Mouse (Mus musculus) c-Kit-positive CD71-negative TER-119-negative erythroid progenitor cells, embryonic 14.5 days (primary cell): Measurements from ENCODE around the gene Tex35.

Experiments used
- DNase-seq: peaks from one replicate; pipeline ENCODE4 v3.0.0-alpha.2; 2013; ENCODE audit warnings: low read depth

Gene Tex35

DNA sequence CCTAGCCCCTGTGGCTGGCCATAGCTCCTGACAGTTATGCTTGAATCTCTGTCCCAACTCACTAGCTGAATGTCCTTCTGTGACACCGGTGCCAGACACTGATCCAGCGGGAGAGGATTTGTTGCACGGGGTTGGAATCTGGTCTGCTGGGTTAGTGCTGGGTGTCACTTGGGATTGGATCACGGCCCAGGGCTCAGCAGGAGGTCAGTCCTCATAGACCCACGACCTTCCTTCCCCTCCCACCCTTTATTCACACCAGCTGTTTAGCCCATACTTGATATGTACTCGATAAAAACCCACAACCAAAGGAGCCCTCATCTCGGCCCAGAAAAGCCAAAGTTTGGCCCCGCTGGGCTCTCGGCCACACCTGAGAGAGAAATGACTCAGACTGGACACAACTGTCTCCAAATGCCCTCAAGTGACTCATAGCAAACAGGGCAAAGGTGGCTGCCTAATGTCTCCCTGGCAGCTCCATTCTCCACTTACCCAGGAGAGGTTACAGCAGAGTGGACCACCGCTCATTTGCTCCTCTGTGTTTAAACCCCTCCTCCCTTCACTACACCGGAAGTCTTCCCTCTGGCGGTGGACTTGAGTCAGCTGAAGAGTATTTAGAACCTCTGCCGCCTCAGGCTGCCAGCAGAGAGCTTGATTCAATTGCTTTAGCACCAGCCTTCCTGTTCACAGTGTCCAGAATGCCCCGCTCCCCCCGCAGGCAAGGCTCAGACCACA lies 27.2 kb downstream of the Tex35 start:
- DNase-seq = no peak

DNA sequence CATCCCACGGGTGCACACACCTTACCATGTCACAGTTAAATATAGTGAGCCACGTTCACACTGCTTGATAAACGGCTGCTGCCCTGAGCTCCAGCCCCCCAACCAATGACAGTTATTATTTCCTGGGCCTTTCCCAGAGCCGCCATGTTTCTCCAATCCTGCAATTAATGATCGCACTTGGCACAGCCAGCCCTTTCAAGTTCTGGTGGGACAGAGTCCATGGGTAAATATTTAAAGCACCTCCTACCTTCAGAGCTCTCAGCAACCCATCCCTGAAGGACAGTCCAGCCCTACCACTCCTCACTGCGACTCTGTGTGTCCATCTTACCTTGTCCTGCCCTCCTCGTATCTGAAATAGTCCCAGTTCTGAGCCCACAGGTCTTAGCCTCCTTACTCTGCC lies 28.4 kb downstream of the Tex35 start:
- DNase-seq = no peak

DNA sequence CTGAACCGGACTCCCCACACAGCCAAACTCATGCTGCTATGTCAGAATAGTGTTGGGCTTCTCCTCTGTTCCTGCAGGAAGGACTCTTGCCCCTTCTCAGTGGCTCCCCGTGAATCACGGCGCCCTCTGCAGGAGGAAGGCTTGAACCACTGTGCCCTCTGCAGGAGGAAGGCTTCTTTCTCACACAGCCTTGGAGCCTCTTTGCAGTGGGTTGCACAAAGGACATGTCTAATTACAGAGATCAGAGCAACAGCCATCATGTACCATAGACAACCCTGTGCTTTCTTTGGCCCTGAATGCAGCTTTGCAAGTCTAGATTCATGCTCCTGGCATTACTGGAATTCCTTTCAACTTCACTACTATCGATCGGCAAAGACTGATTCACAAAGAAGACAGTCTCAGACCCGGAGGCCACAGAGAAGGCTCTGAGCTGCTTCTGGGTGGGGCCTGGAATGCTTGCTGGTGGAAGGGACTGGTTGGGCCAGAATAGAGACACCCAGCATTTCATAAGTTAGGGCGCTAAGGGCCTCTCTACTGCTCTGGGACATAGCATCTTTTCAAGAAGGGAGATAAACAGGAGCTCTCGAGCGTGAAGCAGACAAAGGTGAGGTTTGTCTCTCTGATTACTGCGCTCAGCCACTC lies 29.0 kb downstream of the Tex35 start:
- DNase-seq = peak; percentile 50

DNA sequence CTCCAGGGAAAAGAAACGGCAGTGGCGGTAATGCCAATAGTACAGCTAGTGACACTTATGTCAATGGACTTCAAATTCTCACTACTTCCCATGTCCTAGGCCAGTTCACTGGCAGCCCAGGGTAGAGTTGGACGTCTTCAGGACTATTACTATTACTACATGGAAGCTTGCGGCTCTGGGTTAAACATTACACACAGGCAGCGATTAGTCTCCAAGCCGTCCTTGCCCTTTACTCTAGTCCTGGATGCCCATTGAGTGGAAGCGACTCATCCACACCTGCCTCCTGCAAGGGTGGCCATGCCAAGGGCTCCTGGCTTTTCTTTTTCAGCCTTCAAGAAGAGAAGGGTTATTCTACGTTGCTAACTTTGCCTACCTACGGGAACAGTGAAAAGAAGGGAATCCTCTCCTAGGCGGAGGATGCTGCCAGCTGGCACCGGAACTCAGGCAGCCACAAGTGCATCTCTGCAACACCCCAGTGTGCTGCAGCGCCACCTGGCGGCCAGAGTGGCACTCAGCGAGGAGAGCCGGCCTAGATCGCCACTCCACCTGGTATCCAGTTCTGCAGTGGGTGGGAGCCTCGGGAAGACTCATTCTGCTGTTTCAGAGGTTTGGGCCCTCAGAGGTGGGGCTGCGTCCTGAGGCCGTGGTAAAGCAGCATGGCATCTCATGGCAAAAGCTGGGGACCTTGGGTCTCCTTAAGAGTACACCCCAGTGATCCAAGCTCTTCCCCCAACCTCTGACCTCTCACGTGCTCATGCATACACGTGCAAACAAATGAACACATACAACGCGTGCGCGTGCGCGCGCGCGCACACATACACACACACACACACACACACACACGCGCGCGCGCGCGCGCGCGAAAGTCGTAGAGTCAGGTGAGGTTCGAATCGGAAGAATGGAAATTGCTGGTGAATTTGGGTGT lies 31.4 kb downstream of the Tex35 start:
- peak; percentile 74 for DNase-seq

DNA sequence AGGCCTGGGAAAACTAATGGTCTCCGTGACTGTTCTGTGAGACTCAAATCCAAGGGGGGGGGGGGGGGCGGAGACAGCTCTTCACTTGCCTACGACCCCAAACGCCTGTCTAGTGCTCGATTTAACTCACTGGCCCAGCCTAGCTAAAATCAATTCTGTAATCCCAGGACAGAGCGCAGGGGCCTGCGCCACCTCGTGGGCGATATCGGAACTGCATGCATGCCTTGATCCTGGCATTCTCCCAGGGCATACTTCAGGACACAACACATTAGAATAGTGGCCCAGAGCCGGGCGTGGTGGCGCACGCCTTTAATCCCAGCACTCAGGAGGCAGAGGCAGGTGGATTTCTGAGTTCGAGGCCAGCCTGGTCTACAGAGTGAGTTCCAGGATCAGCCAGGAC lies 32.2 kb downstream of the Tex35 start:
- peak; percentile 71 for DNase-seq

DNA sequence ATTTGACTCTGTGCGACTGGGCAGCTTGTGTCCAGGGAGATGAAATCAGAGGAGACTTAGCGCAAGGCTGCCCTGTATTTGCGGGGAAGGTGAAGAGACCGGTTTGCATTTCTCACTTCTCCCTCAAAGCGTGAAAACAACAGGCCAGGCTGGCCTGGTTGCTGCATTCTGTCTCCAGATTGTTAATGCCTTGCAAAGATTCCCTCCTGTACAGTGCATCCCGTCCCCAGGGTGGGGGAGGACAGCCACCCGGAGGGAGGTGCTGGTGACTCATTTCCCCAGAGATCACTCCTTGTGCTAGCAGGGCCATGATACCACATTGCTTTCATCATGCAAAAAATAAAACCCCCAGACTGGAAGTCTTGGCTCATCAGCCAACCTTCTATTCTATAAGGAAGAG lies 33.5 kb downstream of the Tex35 start:
- DNase-seq = no peak

DNA sequence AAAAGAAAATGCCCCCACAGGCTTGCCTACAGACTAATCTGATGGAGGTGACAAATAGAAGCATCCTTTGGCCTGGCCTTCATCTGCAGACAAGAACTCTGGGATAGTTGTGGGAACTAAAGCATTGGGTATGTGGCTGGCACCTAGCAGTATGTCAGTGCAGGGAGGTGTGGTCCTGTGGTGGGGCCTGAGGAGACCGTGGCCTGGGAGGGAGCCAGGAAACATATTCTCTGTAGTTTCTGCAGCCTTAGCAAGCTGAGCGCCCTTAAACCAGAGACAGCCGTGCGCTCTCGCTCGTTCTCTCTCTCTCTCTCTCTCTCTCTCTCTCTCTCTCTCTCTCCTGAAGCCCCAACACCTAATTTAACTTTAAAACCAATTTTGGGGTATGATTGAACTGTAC lies 34.1 kb downstream of the Tex35 start:
- no peak for DNase-seq

DNA sequence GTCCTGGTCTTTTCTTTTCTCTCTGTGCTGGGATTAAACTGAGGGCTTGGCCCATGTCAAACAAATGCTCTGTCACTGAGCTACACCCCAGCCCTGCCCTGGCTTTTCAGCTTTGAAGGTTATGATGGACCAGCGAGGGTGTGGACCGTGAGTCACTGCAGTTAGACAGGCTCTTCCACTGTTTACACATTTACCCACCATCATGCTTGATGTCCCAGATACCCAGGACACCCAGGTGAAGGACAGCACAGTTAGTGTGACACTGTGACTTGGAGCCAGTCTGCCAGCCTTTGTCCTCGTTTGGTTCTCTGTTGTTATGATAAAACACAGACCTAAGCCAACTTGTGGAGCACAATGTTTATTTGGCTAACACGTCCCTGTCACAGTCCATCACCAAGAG lies 34.9 kb downstream of the Tex35 start:
- DNase-seq = no peak

DNA sequence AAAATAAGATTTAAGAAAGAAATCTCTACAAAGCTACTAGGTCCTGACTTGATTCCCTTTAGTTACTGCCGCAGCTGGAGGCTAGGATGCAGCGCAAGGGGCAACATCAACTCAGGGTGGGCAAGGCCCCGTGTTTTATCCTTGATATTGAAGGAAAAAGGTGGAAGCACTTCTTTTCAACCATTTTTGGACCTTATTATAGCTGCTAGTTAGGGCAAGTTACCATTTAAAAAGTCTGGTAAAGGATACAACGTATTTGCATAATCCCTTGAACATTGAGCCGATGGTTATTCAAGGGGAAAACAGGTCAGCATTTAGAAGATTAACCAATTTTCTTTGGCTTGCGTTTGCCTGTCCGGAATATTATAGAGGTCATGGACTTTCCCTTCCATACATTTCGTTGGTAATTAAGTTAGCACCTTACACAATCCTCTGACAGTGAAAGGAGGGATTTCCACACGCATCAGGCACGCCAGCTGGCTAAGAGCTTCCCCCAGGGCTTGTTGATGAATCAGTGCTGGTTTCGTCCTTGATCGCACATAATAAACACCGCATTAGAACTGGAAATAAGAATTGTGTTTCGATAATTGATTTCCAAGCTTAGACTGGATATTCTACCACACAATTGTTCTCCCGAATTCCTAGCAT lies 39.2 kb downstream of the Tex35 start:
- no peak for DNase-seq

DNA sequence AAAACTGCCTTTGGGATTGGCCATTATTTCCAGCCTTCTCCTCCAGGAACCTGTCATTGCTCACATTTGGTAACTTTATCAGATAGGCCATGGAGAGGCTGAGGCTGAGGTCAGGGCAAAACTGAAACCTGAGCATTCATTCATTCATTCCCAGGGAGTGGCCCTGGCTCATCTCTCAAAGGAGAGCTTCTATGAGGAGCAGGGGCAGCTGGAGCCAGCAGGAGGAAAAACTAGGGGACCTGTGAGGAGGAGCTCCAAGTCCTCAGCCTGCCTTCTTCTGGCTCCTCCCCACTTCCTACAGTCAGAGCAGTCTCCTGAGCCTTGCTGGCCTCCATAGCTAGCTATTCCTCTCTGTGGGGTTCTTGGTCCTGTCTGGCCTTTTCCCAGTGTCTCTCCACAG lies 40.2 kb downstream of the Tex35 start:
- no peak for DNase-seq

DNA sequence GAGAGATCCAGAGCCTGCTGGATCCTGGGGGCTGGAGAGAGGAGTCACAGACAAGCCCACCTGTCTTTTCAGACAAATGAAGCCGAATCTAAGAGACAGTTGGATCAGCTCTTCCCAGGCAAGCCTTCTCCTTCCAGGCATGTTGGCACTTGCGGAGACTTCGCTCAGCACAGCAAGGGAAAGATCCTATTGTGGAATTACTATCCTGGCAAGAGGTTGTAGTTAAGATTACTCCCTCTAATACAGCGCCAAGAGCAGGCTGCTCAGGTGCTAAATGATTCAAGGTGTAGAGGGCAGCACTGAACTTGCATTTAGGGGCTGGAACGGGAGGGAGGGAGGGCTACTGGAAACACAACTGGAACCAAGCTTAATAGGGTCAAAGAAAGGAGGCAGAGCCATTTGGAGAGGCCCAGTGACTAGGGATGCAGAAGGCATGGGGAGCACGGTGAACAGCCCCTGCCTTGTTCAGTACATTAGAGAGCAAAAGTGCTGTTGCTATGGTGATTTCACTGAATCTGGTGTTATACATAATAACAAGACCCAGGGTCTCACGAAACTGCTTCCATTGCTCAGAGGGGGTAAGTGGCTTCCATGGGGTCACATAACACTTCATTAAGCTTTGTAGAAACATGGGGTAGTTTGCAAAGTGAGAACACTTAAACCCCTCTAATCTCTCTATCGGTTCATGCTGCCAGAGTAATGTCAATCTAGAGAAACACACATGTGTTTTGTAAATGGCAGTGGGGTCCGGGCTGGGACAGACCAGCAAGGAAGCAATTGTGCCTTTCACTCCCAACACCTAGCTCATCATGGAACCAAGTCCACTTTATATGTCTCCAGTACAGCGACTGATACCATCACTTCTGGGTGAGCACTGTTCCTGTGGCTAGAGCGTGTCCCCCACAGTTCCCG lies 42.4 kb downstream of the Tex35 start:
- DNase-seq = no peak

DNA sequence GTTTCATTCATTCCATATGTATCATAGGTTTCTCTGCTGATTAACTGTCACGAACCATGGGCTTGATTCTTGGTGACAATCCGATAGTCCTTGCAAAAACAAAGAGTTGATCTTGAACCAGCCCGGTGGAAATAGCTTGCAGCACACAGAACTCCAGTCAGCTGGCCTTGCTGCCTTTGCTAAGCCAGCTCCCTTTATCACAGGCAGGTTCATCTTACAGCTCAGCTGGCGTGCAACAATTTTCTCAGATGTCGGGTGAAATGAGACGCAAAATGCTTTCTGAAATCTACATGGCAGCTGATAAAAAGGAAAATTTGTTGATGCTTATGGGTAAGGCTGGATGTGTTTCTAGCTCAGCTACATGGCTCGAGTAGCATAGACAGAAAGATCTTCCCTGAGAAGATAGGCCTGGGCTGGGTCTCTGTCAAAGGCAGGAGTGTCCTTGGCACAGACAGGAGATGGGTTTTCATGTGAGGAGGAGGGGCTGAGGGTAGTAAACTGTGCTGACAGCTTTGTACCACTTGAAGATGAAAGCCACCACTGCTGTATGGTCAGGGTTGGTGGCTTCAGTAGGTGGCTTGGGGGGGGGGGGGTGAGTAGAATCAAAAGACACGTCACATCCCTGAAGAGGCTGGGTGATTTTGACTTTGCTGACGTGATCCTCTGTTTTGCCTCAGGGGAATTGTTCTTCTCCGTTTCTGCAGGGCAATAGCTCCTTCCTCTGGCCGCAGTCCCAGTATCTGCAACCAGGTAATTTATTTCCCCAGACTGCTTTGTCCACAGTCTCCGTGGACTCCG lies 45.0 kb downstream of the Tex35 start:
- DNase-seq = no peak

DNA sequence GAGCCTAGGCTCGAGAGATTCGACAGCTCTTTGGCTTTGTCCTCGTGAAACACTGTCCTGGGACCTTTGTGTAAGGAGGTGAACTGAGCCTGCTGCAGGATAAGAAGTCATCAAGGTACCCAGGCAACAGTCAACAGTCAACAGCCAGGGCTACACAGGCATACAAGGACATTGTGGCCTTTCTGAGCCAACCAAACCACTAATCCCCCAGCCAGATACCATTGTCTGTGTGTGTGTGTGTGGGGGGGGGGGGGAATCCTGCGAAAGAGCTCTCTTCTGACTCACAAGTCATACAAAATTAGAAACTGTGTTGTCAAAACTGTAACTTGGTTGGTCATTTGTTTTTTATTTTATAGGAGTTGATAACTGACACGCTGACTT lies 46.0 kb downstream of the Tex35 start:
- no peak for DNase-seq

DNA sequence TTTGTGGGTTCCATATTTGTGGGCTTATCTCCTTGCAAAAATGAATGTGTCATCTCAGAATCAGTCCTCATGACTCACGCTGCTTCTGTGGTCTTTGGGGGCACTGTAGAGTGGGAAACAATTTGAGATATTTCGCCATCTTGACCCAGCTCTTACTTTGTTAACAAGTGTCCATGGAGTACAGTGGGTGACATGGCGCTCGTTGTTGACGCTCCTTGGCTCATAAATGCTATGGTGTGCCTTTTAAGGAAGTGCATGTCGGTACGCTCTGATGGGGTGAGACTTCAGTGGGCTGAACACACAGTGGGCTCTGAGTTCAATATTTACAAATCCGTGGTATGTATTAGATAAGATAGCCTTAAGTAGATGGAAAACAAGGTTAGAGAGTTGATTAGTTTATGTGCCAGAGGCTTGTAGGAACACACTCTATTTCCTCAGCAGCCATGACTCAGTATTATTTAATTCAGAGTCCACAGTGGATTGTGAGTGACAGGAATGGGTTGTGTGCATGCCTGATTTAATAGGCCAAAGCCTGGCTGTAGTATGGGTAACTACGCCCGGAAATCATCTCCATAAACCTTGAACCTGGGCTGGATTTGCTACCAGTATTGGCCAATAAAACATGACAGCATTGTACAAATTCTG lies 46.6 kb downstream of the Tex35 start:
- DNase-seq = no peak

DNA sequence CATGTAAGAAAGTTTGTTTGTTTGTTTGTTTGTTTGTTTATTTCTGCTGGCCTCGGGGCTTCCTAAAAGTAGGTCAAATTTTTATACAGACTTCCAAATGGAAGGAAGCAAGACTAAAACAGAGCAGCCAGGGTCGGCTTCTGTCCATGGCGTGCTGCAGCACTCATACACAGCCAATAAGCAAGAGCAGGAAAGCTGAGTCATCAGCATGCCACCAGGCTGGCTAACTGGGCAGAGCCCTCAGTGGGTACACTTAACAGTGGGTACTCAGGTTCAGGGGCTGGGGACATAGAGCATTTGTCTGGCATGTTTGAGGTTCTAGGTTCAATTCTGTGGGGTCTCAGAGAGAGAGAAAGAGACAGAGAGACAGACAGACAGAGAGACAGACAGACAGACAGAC lies 47.3 kb downstream of the Tex35 start:
- DNase-seq = no peak

DNA sequence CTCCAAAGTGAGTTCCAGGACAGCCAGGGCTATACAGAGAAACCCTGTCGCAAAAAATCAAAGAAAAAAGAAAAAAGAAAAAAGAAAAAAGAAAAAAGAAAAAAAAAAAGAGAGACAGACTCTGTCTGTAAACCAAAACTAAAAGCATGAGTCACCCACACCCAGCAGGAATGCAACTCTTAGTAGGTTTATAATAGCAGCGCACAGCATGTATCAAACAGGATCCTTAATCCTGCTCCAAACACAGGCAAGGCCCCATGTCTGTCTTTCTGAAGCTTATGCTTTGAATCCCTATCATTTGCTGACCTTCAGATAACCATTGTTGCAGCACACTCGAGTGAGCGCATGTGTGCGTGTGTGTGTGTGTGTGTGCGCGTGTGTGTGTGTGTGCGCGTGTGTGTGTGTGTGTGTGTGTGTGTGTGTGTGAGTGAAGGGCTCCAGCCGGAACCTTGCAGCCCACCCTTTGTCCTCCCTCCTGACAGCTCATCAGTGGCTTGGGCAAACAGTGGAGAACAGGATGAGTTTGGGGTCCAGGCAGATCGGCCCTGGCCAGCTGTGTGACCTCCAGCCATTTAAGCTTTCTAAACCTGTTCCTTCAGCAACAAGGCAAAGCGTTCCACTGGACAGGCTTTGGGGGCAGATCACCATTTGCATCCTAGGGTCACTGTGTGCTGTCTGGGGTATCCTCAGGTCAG lies 47.9 kb downstream of the Tex35 start:
- no peak for DNase-seq

DNA sequence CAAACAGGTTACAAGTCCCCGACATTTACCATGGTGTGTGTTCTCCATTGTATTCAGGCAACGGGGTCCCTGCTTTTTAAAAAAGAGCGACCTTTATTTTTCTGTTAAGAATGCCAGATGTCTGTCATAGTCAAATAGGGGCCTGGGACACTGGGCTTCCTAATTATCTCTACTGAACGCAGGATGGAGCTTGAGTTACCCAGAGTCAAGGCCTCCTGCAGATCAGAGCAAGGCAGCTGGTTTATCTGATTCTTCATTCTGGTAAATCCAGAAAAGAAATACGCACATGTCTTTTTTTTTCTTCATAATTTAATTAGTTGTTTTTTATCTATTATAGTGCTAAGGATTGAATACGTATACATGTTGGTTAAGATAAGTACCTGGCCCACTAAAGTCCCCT lies 52.6 kb downstream of the Tex35 start:
- DNase-seq = no peak

DNA sequence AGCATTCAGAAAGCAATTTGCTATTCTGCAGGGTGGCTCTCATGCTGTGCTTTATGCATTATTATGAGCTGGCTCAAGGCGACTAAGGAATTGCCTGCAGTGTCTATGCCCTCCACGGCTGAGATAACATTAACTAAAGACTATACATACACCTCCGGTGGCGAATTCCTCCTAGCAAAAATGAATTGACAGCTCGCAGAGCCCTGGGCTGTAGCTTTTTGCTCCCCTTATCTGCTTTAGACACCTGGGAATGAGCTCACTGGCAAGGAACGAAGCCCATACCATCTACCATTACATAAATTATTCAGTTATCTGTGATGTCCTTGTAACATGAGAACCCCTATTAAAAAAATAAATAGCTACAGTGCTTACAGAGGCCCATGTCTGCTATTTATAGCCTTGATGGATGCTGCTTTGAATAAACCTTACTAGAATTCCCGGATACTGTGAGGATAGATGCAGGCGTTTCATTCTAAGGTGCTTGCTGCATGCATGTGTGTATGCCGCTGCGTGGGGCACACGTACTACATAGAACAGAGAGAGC lies 53.1 kb downstream of the Tex35 start:
- DNase-seq = no peak

DNA sequence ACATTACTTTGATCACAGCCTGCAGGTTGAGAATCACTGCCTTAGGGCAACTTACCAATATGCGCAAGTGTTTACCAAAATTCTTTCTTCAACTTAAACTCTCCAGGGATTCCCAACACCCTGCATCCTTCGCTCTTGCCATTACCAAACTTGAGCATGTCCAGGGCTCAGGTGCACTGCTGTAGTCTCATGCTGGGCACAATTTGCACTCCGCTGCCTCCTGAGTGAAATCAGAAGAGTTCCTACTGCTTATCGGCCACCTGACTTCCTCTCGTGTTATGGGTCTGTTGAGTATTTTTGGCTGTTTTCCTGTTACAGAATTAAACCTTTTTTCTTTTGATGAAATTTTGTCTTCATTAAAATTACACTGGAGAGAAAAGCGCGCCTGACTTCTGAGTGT lies 53.8 kb downstream of the Tex35 start:
- DNase-seq = no peak
